Mouse (Mus musculus): ENCODE measurements around the gene Mmp17. TPM values are rescaled to one million over a fixed set of nuclear protein-coding genes. Genes with fewer than 3 reads are reported as not detected.

Gene Mmp17
- 1 to 10 TPM; 1.7 to 2.4 TPM for total RNA-seq (2021)
- long read RNA-seq, experiment 1, full-length matches to known transcripts: 2 of 3 reads
- long read RNA-seq, experiment 1, partial matches to known transcripts: 1 of 3 reads
- long read RNA-seq, experiment 1, other reads (novel, unspliced or antisense): 0 of 3 reads
- long read RNA-seq, experiment 2, full-length matches to known transcripts: 5 of 7 reads
- long read RNA-seq, experiment 2, partial matches to known transcripts: 1 of 7 reads
- long read RNA-seq, experiment 2, other reads (novel, unspliced or antisense): 1 of 7 reads

DNA sequence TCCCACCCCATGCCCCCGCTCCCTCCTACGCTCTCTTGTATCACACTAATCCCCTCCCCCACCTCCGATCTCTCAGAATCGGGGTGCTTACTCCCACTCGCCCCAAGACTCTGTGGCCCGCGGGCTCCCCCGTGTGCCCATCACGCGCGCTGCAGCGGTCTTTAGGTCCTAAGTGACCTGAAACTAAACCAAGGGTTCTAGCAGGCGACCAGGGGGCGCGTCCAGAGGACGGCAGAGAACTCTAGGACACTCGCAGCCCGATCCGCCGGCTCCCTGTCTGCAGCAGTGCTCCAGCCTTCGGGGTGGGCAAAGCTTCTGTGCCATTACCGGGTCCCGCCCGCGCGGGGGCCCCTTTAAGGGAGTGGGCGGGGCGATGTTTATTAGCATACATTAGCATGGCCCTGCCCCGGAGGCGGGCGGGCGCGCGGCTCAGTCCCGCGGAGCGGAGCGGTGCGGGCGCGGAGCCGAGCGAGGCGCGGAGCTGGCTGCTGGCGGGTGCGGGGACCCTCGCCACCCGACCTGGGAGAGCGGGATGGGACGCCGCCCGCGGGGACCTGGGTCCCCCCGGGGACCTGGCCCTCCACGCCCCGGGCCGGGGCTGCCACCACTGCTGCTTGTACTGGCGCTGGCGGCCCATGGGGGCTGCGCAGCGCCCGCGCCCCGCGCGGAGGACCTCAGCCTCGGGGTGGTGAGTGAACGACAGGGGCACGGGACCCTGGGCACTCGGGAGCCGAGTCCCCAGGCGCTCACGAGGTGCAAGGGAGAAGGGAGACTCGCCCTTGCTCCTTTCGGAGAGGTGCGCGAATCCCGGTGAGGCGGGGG, at the start of gene Mmp17:
Gene Mmp17, plus strand, starts transcription at position 409 of the 822 bp plus-strand sequence.
- intact Hi-C loops (cut with DNase I): loop anchor here (2.0 to 10.0 kb wide), 3 partner anchors 82 to 521 kb away; partner anchors contain the start of gene Sfswap
- peak; percentile 87 to 88 for DNase-seq

DNA sequence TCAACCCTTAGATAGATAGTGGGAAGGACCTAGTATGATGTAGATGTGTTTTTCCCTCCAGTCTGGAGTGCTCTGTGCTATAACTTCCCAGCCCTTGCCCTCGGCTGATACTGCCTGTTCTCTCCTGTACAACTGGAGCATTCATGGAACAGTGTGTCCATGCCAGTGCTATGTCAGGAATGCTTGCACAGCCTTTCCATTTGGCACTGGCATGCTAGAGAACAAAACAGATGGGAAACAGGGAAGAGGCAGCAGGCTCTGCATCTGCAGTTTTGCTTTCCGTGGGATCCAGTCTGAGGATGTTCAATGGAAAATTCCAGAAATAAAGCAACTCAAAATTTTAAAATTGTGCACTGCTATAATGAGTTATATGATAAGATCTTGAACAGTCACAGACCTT, 49.5 kb upstream of the Mmp17 start:
- intact Hi-C loops (cut with DNase I): no loop called here
- peak; percentile 38 to 42 for DNase-seq

DNA sequence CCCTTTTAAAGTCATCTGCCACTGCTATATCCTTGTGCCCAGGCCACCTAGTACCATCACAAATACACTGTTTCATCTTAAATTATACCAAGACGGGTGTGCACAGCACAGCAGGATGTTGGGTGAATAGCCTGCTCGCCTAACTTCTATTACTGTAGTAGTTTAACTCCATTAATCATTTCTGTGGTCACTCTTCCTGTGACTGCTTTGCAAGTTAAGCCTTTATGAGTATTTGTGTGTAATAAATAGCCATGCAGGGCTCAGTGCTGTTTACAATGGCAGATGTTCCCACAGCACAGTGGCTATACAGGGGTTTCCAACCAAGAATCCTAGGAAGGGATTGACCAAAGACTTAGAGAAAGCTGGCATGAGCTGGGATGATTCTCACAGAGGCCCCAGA, 48.9 kb upstream of the Mmp17 start:
- DNase-seq: no peak
- intact Hi-C loops (cut with DNase I): no loop called here

DNA sequence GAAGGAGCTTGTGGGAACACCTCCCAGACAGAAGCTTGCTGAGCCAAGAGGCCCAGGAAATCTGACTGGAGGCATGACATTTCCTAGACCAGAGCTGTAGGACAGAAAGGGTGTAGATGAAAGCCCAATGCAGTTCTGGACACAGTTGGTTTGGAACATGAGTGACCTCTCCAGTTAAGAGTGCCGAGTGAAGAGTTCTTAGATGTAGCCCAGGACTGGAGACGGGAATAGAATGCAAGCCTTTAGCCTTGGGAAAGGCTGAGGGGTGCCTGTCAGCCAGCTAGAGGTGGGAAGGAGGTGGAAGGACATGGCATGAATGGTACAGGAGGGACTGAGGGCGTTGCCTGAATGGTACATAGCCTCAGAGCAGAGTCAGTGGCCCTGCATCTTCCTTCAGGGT, 48.5 kb upstream of the Mmp17 start:
- no peak for DNase-seq
- intact Hi-C loops (cut with DNase I): no loop called here

DNA sequence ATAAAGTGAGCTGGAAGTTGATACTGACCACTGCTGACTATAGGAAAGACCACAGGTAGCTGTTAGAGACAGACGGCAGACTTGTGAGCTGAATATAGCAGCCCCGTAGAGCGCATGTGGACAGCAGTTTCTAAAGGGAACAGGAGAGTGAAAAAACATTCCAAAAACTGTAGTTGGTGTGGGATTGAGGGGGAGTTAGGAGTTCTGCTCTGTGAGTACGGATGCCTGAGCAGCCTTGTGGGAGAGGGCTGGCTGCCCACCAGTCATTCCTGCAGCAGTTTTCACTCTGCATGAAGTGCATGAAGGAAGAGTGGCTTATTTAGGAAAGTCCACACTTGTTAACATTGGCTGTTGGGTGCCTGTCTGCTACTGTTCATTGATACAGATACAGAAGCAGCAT, 45.1 kb upstream of the Mmp17 start:
- intact Hi-C loops (cut with DNase I): no loop called here
- DNase-seq: no peak

DNA sequence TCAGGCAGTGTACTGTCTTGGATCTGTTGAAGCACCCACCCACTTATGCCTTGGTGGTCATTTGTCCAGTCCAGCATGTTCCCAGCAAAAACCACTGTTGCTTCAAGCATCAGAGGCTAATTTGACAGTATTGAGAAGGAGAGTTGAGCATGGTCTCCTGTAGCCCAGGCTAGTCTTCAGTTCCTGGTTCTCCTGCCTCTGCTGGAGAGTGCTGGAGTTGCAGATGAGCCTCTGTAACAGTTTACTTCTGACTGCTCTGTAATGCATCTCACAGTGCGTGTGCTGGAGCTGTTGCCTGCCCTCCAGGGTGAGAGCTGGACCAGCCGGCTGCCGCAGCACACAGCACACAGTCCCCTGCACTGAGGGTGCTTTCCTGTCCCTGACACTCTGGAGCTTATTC, 41.7 kb upstream of the Mmp17 start:
- intact Hi-C loops (cut with DNase I): no loop called here
- no peak for DNase-seq

DNA sequence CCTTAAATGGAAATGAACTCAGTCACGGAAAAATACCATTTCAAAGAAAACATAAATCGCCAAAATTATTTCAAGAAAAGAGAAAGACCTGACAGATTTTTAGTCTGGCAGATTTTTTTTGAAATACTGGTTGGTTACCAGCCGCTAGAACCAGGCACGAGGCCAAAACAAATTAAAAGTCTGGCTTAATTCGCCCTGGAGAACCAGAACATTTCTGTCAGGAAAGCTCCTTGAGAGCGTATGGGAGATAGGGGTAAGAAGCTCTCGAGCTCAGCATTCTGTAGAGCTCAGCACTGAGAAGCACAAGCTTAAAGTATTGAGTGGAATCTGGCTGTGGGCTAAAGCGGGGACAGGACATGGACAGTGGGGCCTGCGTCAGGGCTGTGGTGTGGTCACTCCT, 38.2 kb upstream of the Mmp17 start:
- no peak for DNase-seq
- intact Hi-C loops (cut with DNase I): no loop called here

DNA sequence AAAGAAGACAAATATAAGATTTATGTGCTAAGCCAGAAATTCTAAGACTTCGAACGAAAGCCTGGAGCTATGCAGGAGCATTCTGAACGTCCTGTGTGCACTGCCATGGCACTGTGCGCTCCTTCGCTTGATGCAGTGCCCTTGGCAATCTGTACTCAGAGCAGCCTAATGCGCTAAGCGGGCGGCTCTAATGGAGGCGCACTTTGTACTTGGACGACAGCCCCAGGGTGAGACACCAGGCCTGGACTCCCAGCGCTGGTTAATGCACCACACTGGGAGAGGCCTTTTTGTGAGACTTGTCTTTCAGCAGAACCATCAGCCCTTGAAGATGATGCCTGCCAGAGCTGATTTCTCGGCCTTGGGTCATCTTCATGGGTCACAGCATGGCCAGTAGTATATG, 34.3 kb upstream of the Mmp17 start:
- no peak for DNase-seq
- intact Hi-C loops (cut with DNase I): no loop called here

DNA sequence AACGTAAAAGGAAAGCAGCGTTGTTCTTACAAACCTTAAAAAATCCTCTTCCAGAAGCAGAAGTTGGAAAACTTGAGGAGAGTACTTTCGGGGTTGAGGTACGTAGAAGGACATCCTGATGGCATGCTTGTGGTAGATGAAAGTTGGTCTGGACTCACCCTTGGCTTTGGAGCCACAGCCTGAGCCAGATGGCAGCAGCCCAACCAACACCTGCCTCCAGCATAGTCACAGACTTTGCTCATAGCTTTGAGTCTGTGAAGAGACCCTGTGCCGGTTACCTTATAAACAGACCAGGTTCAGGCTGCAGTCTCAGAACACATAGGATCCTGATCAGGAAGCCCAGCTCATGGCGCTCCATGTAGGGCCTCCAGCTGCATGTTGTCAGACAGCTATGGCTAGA, 33.2 kb upstream of the Mmp17 start:
- DNase-seq: no peak
- intact Hi-C loops (cut with DNase I): no loop called here

DNA sequence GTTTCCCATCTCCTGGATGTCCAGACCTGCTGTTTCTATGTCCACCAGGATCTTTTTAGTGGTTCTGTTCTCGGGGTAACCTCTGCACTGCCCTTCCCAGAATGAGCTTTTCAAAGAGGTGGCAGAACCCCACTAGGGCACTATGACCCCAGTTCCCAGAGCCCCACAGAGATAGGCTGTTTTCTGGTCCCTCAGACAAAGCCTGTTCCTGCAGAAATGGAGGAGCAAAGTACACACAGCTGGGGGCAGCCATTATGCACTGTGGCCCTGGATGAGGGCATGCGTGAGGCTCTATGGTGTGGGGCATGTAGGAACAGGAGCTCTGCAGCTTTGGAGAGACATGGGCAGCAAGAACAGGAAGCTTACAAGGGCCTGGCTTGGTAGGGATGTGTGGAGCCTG, 32.0 kb upstream of the Mmp17 start:
- intact Hi-C loops (cut with DNase I): no loop called here
- no peak for DNase-seq

DNA sequence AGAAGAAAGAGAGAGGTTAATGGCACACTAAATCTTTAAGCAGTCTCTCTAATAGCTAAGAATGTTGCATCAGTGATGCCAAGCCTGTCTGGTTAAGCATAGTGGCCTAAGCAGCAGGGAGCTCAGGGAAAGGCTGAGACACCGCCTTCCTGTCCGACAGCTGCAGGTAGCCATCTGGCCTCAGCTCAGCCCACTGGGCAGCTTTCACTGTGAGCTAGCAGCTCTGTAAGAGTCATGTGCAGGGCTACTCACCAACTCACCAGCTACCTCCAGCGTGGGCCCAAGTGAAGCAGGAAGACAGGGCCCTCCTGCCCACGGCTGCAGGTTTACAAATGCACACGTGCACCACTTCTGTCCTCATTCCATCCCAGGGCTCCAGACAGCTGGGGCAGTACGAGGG, 30.3 kb upstream of the Mmp17 start:
- intact Hi-C loops (cut with DNase I): no loop called here
- DNase-seq: no peak

DNA sequence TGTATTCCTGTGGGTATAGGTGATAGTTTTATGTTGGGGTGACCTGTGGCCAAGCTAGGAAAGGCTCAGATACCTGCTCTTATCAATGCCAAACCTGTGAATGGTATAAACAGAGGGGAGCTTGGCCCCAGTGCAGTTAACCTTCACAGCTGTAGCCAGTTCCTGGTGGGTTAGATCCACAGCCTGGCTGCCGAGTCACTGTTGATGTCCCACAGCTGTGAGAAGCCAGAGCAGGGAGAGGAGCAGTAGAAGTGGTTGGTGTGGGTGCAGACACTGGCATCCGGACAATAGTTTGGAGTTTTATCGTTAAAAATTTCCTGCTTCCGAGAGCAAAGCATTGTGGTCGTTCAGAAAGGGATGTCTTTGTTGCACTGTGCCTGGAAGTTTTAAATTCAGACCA, 25.4 kb upstream of the Mmp17 start:
- intact Hi-C loops (cut with DNase I): no loop called here
- DNase-seq: peak in 1 of 2 experiments; percentile 12

DNA sequence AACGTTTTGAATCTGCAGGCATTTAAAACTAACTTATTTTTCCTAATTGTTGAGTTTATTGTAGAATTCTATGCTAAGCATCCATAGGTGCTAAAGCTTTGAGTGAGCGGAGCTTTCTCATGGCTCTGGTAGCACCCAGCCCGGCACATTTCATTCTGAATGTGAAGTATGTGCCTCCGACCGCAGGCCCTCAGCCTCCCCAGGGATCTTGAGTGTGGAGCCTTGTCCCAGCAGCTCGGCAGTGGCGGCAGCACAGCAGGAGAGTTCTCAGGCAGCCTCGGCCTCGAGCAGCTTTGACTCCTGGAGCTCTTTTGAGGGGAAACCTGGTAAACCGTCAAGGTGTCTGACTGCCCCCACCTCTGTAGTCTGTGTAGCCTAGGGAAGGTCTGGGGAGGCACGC, 24.7 kb upstream of the Mmp17 start:
- intact Hi-C loops (cut with DNase I): no loop called here
- DNase-seq: no peak

DNA sequence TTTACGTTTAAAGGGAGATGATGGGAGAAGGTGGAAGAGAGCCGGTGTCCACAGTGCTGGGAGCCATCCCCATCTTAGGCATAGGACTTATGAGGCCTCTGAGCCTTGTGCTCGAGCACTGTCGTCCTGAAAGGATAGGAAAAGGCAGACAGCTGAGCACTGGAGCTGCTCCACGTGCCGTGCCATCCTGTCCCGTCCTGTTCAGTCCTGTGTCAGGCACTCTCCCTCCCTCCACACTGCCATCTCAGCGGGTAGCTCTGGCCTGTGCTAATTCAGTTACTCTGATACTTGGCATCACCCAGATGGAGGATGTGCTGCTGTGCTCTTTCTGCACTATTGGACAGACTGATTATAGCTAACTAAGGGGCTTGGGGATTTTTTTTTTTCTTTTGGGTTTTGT, 21.6 kb upstream of the Mmp17 start:
- intact Hi-C loops (cut with DNase I): no loop called here
- DNase-seq: no peak

DNA sequence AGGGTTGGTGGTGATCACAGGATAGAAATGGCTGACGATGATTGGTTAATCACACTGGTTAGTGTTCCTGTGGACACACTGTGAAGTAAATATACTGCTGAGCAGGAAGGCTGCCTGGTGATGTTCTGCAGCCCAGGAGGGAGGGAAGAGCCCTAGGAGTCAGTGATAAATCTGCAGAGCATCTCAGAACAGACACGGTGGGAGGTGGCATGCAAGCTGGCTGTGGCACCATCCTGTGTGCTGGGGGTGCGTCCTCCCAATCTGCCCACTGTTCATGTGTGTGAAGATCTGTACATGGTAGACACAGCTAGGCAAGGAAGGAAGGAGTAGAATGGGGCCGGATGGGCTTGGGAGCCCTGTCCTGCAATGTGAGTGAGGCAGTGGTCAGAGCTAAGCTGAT, 15.4 kb upstream of the Mmp17 start:
- intact Hi-C loops (cut with DNase I): no loop called here
- DNase-seq: no peak

DNA sequence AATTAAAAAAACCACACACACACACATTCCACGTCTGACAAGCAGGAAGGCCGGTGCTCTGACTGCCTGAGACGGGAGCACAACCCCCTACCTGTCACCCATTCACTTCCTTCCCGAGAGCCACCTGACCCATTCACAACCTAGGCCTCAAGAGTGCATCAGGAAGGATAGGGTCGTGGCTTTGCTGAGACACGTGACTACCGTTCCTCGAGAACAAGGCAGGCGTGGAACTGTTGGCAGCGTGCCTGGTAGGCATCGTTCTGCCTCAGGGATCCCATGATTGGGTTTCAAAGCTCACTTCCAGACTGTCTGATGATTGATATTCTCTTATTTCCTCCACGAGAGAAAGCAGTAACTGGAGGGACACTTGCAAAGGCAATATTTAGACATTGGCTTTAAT, 5.8 kb upstream of the Mmp17 start:
- DNase-seq: no peak
- intact Hi-C loops (cut with DNase I): no loop called here

DNA sequence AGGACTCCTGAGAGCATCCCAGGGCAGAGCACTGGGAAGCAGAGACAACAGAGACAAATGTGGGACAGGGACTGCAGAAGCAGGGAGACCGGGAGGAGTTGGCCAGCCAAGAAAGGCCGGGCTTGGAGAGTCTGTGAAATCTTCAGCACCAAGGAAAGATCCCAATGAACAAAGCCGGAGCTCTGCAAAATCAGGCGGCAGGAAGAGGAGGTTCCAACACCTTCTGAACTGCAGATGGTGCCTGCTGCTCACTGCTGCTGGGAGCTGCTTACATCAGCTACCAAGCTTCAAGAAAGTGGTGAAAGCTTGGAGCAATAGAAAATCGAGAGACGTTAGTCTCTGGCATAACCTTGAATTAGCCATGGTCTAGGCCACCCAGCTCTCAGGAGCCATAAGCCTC, 3.9 kb upstream of the Mmp17 start:
- intact Hi-C loops (cut with DNase I): loop anchor here (5.0 to 10.0 kb wide), 2 partner anchors 78 to 165 kb away; partner anchors contain the start of gene Sfswap
- DNase-seq: peak in 1 of 2 experiments; percentile 15

DNA sequence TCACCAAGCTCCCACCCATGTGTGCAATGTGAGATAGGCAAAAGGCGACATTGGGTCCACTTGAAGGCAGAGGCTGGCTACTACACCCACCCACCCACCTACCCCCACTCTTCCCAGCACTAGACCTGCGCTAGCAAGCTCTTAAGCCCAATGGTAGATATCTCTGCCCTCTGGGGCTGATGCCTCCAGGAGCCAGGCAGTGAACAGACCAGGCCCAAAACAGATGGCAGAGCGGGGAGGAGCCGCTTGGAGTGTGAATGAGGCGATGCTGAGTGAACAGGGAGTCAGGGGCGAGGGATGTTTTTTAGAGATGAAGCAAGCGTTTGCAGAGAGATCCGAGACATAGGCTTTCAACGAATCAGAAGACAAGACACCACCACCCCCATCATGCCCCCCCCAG, 3.4 kb upstream of the Mmp17 start:
- intact Hi-C loops (cut with DNase I): loop anchor here (5.0 to 10.0 kb wide), 2 partner anchors 78 to 166 kb away; partner anchors contain the start of gene Sfswap
- DNase-seq: no peak

DNA sequence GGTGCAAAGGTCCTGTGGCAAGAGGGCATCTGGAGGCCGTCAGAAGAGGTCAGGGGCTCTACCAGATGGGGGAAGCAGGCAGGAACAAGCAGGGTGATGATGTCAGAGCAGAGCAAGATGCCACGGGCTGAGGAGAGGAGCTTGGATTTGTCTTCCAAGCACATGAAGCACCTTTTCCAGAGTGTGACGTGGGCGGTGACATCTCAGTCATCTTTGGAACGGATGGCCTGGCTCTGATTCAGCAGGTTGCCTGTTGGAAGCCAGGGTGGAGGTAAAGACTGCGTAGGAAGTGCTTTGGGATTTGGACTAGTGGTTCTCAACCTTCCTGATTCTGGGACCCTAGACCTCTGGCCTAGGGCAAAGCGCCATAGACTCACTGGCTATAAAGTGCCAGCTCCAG, 3.0 kb upstream of the Mmp17 start:
- intact Hi-C loops (cut with DNase I): loop anchor here (5.0 to 10.0 kb wide), 2 partner anchors 79 to 166 kb away; partner anchors contain the start of gene Sfswap
- no peak for DNase-seq

DNA sequence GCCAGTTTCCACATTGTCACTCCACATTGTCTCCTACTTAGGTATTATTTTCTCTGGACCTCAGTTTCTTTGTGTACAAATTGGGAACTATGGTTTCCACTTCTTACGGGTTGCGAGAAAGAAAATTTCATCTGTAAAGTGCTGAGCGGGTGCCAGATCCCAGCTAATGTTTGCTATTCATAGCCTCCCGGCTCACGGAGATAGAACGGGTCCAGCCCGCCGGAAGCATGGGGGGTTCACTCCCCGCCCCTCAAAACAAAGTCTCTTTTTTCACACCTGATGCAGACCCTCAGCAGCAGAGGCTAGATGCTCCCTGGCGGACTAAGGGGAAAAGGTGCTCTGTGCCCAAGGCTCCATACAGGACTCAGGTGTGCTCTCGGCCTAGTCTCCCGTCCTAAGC, 638 bp upstream of the Mmp17 start:
- peak in 1 of 2 experiments; percentile 7 for DNase-seq
- intact Hi-C loops (cut with DNase I): loop anchor here (5.0 to 10.0 kb wide), 2 partner anchors 81 to 169 kb away; partner anchors contain the start of gene Sfswap
